Comparison of ENCODE assay signal across 17 mouse cellular contexts in genomic region chr2:31613781-31614180, GRCm38 (mm10). TPM values are rescaled to one million over a fixed set of nuclear protein-coding genes. Genes with fewer than 3 reads are reported as not detected.
"Had no signal": no experiment of that assay in that cellular context is flagged by ENCODE, and none has a peak within 500 bp of the region (broad histone marks: within the 10 kb centered on the region; RNA-seq: fewer than 3 reads in every experiment).

No protein-coding gene starts in this region.

- H3K4me3 ChIP-seq: layer of hippocampus, adult 2 months; limb, embryonic 15.5 days; liver, embryonic 12.5 days; lung, embryonic 15.5 days; megakaryocyte, embryonic 14.5 days; midbrain, embryonic 12.5 days; neural tube, embryonic 13.5 days had no signal

- H3K27ac ChIP-seq: kidney, postnatal 0 days; layer of hippocampus, adult 2 months; limb, embryonic 15.5 days; liver, embryonic 12.5 days; lung, embryonic 15.5 days; macrophage; midbrain, embryonic 12.5 days; neural tube, embryonic 13.5 days had no signal

- H3K4me1 ChIP-seq: limb, embryonic 15.5 days; lung, embryonic 15.5 days had no signal

- DNase-seq: kidney, adult 9 months; kidney, postnatal 4 days; lung, postnatal 14 days; retina, postnatal 1 day; thymus, postnatal 36 days had no signal

RNA-seq across cellular contexts. Expression of gene Prdm12, which starts 26.1 kb away (rescaled TPM):
- polyA plus RNA-seq: kidney, postnatal 0 days; limb, embryonic 15.5 days; liver, embryonic 12.5 days; liver, embryonic 16.5 days; macrophage; stomach, embryonic 16.5 days; thymus, postnatal 0 days had no signal
